Mouse (Mus musculus): ENCODE results near the gene Btbd3.

Btbd3 gene

DNA sequence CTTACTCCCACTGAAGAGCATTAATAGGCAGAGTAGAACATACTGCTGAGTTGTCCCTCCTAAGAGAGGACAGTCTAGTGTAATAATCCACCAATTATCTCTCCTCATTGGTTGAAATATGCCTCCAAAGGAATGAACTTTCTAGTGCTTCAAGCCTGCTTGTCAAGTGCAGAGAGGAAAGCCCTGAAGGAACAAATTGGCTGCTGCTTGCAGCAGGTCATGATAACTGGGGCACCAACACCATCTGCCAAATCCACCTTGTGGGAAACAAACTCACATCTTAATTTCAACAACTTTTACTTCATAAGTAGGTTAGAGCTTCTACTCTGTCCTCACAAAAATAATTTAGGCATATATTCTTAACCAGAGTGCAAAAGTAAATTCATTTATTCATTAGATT, 122.5 kb downstream of the Btbd3 start:
- no peak for DNase-seq (ENCODE audit: extremely low read depth, low read depth)

DNA sequence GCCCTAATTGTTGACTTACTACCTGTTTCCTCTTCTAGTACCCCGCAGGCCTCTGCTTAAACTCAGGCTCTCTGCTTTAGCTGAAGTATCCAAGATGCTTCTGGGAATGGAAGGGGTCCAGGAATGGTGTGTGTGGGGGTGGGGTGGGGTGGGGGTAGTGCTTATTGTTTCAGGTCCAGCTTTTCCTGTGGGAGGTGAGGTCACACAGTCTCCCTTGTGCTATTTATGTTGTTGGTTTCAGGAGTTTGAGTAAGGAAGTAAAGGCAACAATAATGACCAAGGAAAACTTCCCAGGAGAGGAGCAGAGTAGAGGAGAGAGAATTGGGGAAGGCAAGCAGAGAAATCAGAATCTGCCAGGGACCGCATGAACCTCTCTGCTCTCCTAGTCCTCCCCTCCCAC, 128.4 kb downstream of the Btbd3 start:
- no peak for DNase-seq (ENCODE audit: extremely low read depth, low read depth)

- DNase-seq (ENCODE audit: extremely low read depth, low read depth): no peak
These were observed 132.2 kb downstream of the Btbd3 start for GRCm38 (mm10) chr2:138388591-138388990.

GRCm38 (mm10) chr2:138403046-138403445, 146.7 kb downstream of the Btbd3 start:
- no peak for DNase-seq (ENCODE audit: extremely low read depth, low read depth)

DNA sequence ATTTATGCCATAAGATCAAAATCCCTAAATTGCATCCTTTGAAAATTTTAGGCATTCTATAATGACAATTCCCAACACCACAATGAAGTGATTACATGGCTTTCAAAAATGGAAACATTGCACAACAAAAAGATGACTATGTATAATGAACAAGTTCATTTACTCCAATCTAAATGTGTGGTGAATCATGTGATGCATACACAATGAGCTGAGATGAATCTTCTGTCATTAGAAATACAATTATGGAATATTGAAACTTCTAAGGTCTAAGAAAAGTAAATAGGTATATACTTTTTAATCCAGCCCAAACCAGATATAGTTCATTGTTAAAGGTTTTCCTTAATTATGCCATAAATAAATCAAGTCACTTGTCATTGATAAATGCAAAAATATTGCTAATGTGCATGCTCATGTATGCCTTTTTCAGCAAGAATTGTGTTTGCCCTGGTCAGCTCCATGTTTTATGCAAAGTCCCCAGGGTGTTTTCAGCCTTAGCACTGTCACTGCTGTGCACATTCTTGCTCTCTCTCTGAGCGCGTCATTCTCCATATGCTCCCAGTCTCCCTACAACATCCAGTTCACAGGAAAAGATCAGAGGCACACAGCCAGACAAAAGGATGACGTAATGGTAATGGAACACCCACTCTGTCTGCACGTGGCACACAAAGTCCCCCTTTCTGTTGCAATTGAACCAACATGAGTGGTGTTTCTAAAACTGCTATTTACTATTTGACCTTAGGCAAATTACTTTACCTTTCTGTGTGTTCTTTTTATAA, 149.6 kb downstream of the Btbd3 start:
- DNase-seq (ENCODE audit: extremely low read depth, low read depth): no peak

DNA sequence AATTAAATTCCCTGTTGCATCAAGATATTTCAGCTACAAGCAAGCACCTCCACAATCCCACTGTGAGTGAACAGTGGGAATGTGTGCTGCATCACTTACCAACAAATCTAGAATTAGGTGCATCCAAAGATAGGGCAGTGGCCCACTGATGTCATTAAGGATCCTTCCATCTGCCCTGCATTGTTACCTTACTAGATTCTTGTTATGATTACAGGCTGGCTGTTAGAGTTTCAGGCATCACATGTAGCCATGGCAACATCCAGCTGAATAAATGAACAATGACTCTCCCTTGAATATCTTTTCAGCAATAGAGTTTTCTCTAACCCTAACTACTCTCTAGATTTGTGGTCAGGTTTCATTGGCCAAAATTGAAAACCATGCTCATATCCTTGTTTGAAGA, 150.3 kb downstream of the Btbd3 start:
- DNase-seq (ENCODE audit: extremely low read depth, low read depth): no peak

GRCm38 (mm10) chr2:138412537-138412936, 156.2 kb downstream of the Btbd3 start:
- DNase-seq (ENCODE audit: extremely low read depth, low read depth): no peak

DNA sequence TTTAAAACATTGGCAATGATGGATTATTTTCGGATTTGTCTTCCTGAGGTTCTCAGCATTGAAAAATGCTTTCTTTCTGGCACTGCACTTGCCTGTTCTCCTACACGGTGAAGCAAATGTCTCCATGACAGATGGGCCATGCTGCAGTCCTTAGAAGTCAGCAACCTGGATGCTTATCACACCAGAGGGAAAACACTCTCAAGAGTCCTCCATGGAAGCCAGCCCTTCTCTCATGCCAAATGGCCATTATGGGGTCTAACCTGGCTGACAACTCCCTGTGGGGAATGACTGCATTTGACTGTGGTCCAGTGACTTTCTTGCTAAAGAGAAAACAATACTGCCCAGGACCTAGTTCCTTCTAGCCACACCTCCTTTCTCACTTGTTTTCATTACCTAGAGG, 166.0 kb downstream of the Btbd3 start:
- no peak for DNase-seq (ENCODE audit: extremely low read depth, low read depth)

DNA sequence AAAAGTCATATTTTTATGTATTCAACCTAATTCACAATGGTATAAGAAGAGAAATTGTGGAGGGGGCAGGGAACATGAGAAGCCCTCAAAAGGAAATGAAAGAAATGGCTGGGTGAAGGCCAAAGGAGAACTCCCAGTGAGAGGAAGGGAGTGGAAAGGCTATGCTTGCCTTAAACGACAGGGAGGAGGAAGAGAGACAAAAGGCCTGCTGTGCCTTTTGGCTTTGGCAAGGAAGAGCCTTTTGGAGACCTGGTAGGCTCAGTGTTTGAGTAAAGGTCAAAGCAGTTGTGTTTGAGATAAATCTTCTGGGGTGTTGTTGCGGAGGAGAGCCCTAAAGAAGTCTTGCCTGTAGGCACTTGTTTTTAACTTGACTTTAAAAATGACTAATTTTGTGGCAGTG, 175.6 kb downstream of the Btbd3 start:
- DNase-seq (ENCODE audit: extremely low read depth, low read depth): no peak

DNA sequence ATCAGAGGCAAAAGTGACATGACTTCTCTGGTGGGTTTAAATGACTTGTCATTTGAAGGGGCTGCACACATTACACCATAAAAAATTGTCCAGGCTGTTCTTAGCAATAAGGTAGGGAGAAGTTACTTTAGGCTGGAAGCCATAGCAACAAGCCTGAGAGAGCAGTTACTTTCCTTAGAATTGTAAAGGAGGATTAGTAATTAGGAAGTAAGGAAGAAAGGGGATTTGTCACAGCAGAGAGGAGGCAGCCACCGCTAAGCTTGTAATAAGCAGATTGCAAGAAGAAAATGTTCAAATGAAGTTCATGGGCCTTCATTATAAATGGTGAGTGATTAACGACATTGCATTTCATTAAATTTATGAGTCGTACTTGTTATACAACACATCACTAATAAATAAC, 190.1 kb downstream of the Btbd3 start:
- no peak for DNase-seq (ENCODE audit: extremely low read depth, low read depth)

DNA sequence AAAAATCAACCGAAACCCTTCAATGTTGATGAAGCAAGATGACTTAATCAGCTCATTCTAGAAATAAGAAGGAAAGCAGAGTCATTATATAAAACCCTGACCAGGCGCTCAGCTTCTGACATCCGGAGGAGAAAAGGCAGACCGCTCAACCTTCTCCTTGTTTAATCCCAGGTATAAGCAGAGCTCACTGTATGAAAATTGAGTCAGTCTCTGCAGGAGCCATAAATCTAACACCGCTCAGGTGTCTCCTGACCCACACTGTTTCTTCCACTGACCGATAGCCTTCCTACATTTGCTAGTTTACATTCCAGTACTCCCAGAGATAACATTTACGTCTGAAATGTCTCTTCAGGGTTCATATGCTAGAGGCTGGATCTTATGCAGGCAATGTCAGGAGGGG, 190.6 kb downstream of the Btbd3 start:
- DNase-seq (ENCODE audit: extremely low read depth, low read depth): no peak

DNA sequence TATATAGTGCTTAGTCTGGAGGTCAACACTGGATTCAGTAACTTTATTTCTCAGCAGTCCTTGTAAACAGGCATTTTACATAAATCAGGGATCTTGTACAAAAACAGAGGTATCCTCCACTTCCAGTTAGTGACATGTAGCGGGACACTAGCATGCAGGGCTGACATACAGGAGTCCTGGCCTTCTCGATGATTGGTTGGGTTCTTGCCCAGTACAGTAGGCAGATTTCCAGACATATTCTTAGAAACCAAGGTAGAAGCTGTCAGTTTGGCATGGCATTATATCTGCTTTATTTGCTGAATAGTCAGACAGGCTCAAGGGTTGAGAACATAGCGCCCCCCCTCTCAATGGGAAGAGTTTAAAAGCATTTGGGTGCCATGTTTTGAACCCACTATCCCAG, 191.3 kb downstream of the Btbd3 start:
- DNase-seq (ENCODE audit: extremely low read depth, low read depth): no peak

DNA sequence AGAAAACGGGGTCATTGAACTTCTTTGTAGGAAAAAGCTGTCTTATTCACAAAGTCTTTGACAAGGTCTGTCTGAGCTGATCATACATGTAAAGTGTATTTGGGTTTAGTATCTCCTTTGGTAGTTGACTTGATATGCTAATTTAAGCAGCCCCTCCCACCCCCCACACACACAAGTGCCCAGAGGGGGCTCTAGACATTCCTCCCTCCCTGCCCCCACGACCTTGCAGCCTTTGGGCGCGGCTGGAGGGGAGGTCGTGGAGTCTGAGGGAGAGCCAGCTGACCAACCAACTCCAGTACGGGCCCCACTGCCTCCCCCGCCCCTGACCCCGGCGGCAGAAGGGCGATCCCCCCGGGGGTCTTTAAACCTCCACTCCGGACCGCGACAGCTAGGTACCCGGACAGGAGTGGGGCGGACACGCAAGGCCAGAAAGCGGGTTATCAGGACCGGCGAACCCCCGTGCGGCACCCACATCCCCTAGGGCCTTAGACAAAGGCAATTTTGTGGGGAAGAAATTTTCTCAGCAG, 211.7 kb downstream of the Btbd3 start:
- DNase-seq (ENCODE audit: extremely low read depth, low read depth): no peak

- DNase-seq (ENCODE audit: extremely low read depth, low read depth): no peak
These were observed 217.0 kb downstream of the Btbd3 start for GRCm38 (mm10) chr2:138473407-138473806.

DNA sequence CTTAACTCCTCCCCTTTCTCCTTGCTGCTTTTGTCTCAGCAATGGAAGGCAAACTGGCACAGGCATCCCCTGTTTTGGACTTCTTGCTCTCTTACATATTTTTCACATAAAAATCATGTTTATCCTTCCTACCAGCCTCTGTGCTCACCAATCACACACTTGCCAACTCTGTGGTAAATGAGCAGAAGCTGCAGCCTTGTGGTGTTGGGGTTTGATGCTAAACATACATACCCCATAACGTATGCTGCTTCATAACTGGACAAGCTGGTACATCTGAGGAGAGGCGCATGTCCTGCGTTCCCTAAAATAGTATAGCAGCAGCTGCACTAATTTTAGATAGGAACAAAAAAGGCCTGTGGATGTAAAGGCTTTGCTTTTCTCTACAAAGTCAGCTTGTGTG, 220.1 kb downstream of the Btbd3 start:
- DNase-seq (ENCODE audit: extremely low read depth, low read depth): no peak

GRCm38 (mm10) chr2:138477278-138477677, 220.9 kb downstream of the Btbd3 start:
- DNase-seq (ENCODE audit: extremely low read depth, low read depth): no peak

GRCm38 (mm10) chr2:138482541-138482940, 226.2 kb downstream of the Btbd3 start:
- no peak for DNase-seq (ENCODE audit: extremely low read depth, low read depth)

DNA sequence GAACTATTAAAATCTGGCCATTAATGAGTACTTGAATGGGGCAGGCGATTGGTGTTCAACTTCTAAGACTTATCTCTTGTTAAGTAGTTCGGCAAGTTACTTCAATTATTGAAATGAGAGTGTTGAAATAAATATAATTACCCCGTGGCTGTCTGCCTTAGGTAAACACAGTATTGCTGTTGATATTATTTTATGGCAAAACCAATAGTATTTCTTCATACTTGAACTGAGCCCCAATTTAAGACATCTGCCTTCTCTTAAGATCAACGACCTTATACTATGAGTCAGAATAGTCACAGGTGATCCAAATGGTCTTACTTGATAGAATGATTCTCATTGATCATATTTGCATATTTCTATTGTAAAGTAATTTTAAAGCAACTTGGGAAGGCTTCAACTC, 228.5 kb downstream of the Btbd3 start:
- DNase-seq (ENCODE audit: extremely low read depth, low read depth): no peak

DNA sequence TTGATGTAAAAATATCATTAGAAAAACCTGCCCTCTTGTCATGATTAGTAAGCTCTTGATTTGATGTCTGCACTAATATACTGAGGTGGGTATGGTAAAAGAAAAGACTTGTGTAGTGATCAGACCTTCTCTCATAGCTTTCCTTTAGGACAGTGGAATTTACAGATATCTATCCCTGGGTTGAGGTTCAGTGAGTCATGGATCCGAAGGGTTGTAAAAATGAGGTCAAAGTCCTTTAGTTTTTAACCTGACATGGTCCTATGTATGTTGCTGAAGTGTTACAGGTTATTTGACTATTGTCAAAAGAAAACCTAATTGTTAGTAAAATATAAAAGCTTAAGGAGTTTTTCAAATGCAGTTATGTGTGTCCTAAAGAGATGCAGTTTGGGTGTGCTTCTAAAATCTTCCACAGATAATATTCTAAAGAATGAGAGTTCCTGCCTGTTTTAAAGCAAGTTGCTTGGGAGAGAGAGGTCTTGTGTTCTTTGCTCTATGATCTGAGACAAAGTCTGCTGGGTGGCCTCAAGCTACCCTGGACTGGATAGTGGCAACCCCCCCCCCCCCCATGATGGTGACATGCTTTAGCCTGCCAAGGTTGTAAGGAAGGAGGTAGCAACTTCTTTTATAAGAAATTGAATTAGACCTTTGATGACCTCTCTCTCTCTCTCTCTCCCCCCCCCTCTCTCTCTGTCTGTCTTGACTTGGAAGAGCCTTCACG, 234.5 kb downstream of the Btbd3 start:
- no peak for DNase-seq (ENCODE audit: extremely low read depth, low read depth)

DNA sequence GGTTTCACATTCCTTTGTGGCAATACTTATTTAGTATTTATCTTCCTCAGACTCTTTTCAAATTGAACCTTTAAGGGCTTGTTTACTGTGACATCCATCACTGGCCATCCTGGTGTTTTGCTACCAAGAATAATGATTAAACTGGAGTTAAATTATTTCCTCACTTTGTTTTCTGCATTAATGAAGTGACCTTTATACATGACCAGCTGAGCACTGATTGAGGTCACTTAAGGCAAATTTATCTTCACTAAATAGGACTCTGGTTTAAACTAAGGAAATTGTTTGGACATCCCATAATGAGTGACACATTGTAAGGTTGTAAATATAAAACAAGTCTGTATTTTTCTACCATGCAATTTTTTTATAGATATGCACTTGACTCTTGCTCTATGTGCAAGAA, 235.8 kb downstream of the Btbd3 start:
- DNase-seq (ENCODE audit: extremely low read depth, low read depth): no peak

DNA sequence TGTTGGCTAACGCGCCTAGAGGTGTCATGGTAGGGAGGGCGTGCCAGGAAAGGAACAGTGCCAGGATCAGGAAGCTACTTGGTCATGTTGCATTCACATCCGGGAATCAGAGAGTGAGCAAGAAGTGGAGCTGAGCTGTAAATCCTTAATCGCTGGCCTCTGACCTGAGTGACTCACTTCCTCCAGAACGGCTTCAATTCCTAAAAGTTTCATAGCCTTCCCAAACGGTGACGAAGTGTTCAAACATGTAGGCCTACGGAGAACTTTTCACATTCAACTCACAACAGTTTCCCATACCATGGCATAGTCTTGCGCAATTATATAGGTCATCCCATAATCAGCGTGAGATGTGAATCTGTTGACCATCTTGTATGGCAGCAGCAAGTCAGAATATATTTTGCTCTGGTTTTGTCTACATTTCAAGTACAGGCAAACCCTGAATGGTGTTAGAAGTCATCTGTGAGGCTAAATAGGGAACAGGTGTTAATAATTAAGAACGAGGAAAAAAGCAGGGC, 247.6 kb downstream of the Btbd3 start:
- no peak for DNase-seq (ENCODE audit: extremely low read depth, low read depth)

- DNase-seq (ENCODE audit: extremely low read depth, low read depth): no peak
These were observed 259.2 kb downstream of the Btbd3 start for GRCm38 (mm10) chr2:138515531-138515930.

DNA sequence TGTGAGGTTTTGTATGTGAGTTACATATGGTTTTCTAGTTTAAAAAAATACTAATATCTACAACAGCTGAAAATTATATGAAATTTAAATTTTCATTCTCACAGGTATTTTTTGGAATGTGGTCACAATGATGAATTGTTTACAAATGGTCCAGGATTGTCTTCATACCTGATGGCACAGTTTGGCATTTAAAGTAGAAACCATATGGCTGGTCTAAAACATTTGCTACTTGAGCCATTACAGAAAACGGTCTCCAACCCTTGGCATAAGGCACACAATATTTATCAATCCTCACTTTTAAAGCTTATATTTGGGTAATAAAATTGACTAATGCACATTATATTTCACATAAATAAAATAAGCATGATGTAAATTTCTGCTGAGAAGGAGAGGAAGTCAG, 272.1 kb downstream of the Btbd3 start:
- no peak for DNase-seq (ENCODE audit: extremely low read depth, low read depth)
